In genomic region chr5:98189181-98190180, GRCm38 (mm10) we compare ENCODE assay signal across 10 mouse cellular contexts. TPM values are rescaled to one million over a fixed set of nuclear protein-coding genes. Genes with fewer than 3 reads are reported as not detected.
DNase-seq lines count a peak whose midpoint lies in the region; ATAC-seq lines count a peak whose summit lies in the region.
"Had no signal": no experiment of that assay in that cellular context is flagged by ENCODE, and none has a peak within 500 bp of the region (broad histone marks: within the 10 kb centered on the region; RNA-seq: fewer than 3 reads in every experiment).

No protein-coding gene starts in this region.

- H3K9me3 ChIP-seq in kidney, embryonic 14.5 days (ENCODE audit: control insufficient read depth, low read length): no peaks in the 10 kb centered on the region
- no peaks in the 10 kb centered on the region for H3K9me3 ChIP-seq in forebrain, embryonic 15.5 days
- H3K9me3 ChIP-seq in midbrain, embryonic 15.5 days: no peaks in the 10 kb centered on the region

- H3K4me1 ChIP-seq in kidney, embryonic 14.5 days (ENCODE audit: control insufficient read depth, insufficient read depth, low read length): peaks cover 4% of the 10 kb centered on the region; the same call in 1 of the 2 replicates
- H3K4me1 ChIP-seq in forebrain, embryonic 15.5 days: peaks cover 31% of the 10 kb centered on the region
- peaks cover 28% of the 10 kb centered on the region for H3K4me1 ChIP-seq in midbrain, embryonic 15.5 days

- H3K27me3 ChIP-seq in kidney, embryonic 14.5 days (ENCODE audit: control insufficient read depth, insufficient read depth, low read length): peaks cover 65% of the 10 kb centered on the region
- H3K27me3 ChIP-seq in forebrain, embryonic 15.5 days: peaks cover 52% of the 10 kb centered on the region
- peaks cover 58% of the 10 kb centered on the region for H3K27me3 ChIP-seq in midbrain, embryonic 15.5 days (replicated peaks)

- no peak for DNase-seq in kidney, adult 9 months
- peak; percentile 41 for DNase-seq in cerebellum, adult 8-10 months
- DNase-seq in thymus, postnatal 4 days: no peak
- no peak for DNase-seq in adrenal gland, postnatal 25 days
- DNase-seq: lung, postnatal 10 days had no signal

- ATAC-seq in kidney, embryonic 14.5 days (ENCODE audit: low FRiP score, low TSS enrichment): no peak
- no peak; the same call in 1 of the 2 replicates for ATAC-seq in forebrain, embryonic 15.5 days (replicated peaks)
- no peak for ATAC-seq in midbrain, embryonic 15.5 days (replicated peaks)
- no peak for ATAC-seq in megakaryocyte progenitor cell, adult 5-6 weeks (replicated peaks; ENCODE audit: poor library complexity)

- peak overlapping the region; percentile 1; the same call in 1 of the 2 replicates for H3K4me2 ChIP-seq in kidney, embryonic 14.5 days (replicated peaks; ENCODE audit: low read depth, low read length)
- H3K4me2 ChIP-seq in forebrain, embryonic 15.5 days (replicated peaks): peak overlapping the region; percentile 33
- peak overlapping the region; percentile 23; the same call in 1 of the 2 replicates for H3K4me2 ChIP-seq in midbrain, embryonic 15.5 days

- H3K4me3 ChIP-seq in kidney, embryonic 14.5 days (ENCODE audit: low read length): peak overlapping the region; percentile 10; the same call in 1 of the 2 replicates
- H3K4me3 ChIP-seq in forebrain, embryonic 15.5 days: no peak overlapping the region
- H3K4me3 ChIP-seq in midbrain, embryonic 15.5 days: no peak overlapping the region

- H3K9ac ChIP-seq in kidney, embryonic 14.5 days (ENCODE audit: low read depth, low read length): no peak overlapping the region
- H3K9ac ChIP-seq in forebrain, embryonic 15.5 days (replicated peaks): no peak overlapping the region
- H3K9ac ChIP-seq in midbrain, embryonic 15.5 days: no peak overlapping the region

- WGBS in kidney, embryonic 14.5 days: under 1% methylated on average over 31 of the region's 31 CpGs
- WGBS in forebrain, embryonic 15.5 days: 1% methylated on average over 31 of the region's 31 CpGs
- 2% methylated on average over 31 of the region's 31 CpGs for WGBS in midbrain, embryonic 15.5 days

- H3K27ac ChIP-seq in kidney, embryonic 14.5 days (ENCODE audit: low read depth, low read length): no peak overlapping the region
- H3K27ac ChIP-seq in forebrain, embryonic 15.5 days (replicated peaks): no peak overlapping the region
- H3K27ac ChIP-seq in midbrain, embryonic 15.5 days: no peak overlapping the region

- H3K36me3 ChIP-seq in kidney, embryonic 14.5 days (ENCODE audit: control insufficient read depth, insufficient read depth, low read length): no peaks in the 10 kb centered on the region
- H3K36me3 ChIP-seq in forebrain, embryonic 15.5 days: no peaks in the 10 kb centered on the region
- H3K36me3 ChIP-seq in midbrain, embryonic 15.5 days (replicated peaks): no peaks in the 10 kb centered on the region

RNA-seq across cellular contexts. Expression of gene Prdm8, which starts 22.5 kb away (rescaled TPM):
- polyA plus RNA-seq in kidney, embryonic 14.5 days (2014; fragmentation: Nextera tagmentation; extraction: Ambion mirVana): not detected in 2 replicates
- polyA plus RNA-seq in forebrain, embryonic 15.5 days (2015; fragmentation: Nextera tagmentation; extraction: Ambion mirVana): 7.9 and 8.7 TPM in 2 replicates
- 2.1 and 2.6 TPM in 2 replicates for polyA plus RNA-seq in midbrain, embryonic 15.5 days (2015; fragmentation: Nextera tagmentation; extraction: Ambion mirVana)
- total RNA-seq in megakaryocyte progenitor cell, adult 5-6 weeks (2015): not detected in 2 replicates
- total RNA-seq in megakaryocyte progenitor cell, adult 5-6 weeks (2017): not detected in 2 replicates
- total RNA-seq in adrenal gland, postnatal 25 days (2021): 0.19 TPM in 1 of 2 replicates, not detected in the other
- total RNA-seq: MEL had no signal
